Mouse (Mus musculus): ENCODE measurements around the gene Tnks1bp1.

GRCm38 (mm10) chr2:85038336-85038735 lies 9.5 kb upstream of the Tnks1bp1 start:
- TF ChIP-seq CTCF (IDR thresholded peaks at IDR 0.05; ENCODE audit: low read depth) (no peak), EP300 (optimal IDR thresholded peaks at IDR 0.05) (no peak)

All from stomach, postnatal 0 days (tissue).